Mouse (Mus musculus) monocyte, adult 2 months (primary cell): Measurements from ENCODE around the gene Tgfbr3.
A peak's percentile ranks its signal among the peaks of the same experiment; 100 is the strongest.
"Not testable (repeated sequence)": the region's sequence is repeated elsewhere in the genome, so short reads cannot be mapped to it uniquely, and the experiment has no call there.

Experiments used
- DNase-seq, 2 experiments: peaks; one replicate each; pipeline ENCODE4 v3.0.0; 2022; ENCODE audit warnings: low spot score in 2 of 2, low read depth in 1 of 2

Tgfbr3 gene

DNA sequence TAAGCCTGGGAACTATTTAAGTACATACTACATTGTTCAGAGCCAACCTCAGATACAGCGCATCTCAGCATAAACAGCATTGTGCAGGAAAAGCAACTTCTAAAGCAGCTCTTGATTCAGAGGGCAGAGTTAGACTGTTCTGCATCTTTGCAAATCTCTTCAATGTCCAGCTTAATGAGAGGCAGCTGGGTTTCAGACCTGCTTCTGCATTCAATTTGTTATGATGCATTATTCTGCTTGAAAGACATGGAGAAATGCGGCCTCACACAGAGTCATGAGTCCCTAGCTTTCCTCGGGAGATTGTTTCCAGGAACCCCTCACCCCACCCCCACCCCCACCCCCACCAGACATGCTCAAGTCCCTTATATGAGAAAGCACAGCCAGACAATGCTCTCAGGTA, 41.6 kb downstream of the Tgfbr3 start:
- DNase-seq, result no peak

DNA sequence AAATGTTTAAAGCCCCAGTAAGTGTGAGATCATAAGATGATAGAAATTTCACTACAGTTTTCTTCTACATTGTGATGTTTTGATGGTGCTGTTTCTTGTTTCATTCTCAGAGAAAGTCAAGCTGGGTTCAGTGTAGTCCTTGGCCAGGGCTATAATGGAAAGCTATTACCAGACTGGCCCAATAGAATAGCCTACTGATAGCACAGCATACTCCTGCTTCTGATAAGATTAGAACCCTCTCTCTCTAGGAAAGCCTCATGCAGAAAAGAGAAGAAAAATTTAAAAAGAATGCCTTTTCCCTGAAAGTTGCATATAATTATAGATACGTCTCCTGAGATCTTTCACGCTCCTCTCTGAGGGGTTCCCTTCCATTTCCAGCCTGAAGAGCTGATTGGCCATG, 46.0 kb downstream of the Tgfbr3 start:
- DNase-seq, result no peak

DNA sequence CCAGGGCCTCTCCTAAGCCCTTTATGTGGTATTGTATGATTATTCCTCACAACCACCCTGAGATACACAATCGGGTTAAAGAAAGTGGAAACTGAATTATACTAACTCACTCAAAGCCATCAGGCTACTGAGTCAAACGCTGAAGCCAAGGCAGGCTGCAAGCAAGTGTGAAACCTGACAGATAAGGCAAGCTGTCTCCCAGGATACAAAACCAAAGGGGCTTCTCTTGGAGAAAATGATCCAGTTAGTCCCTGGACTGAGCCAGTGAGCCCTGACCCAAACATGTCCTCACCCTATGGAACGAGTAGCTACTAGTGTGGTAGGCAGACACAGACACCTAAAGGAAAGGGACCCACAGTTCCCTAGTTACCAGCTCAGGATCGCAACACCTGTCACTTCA, 46.4 kb downstream of the Tgfbr3 start:
- no peak for DNase-seq

DNA sequence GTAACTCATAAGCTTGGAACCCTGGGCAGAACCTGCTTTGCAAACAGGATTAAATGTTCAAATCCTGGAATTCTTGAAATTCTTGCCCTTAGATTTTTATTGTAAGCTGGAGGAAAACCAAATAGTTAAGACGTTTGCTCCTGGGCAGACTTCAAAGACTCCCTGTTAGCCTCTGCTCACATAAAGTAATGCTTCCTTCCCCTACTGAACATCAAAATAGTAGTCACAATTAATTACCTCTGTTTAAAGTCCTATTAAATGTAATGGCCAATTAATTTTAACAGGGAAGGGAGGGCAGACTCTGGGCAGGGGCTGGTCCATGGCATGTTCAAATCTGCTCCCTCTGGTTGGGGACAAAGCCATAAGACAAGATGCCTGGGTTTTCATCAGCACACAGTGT, 49.2 kb downstream of the Tgfbr3 start:
- DNase-seq, result no peak

DNA sequence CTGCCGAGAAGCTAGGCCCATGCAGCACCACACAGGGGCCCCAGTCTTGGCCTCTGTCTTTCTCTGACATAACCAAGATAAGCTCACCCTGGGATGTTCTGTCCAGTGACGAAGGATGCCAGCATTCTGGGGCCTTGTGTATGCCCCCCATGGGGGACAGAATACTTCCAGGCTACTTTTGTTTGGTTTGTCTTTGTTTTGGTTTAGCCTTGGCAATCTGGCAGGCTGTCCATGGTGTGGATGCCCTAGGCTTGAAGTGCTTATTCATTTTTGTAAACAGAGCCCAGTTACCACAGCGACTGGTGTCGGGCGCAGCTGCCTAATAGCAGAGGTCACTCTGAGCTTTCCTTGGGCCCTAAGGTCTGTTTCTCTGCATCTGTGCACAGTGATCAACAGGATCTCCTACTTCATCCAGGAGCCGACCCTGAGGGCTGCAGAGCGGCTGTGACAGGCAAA, 51.4 kb downstream of the Tgfbr3 start:
- DNase-seq, result no peak

DNA sequence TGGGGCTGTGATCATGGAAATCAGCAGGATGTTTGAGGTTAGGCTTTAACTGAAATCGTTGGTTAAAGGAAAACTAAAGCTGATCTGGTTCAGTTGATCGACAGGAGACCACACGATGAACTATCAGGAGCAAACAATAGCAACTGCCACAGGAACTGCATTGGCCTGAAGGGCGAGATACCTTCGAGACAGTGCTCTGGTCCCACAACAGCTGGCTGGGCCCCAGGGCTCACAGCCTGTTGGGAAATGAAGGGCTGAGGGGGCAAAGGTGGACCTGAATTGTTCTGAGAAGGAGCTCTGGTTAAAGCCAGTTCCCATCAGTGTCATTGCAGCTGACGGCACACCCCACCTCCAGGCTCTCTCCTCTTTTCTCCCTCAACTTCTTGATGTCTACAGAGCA, 52.5 kb downstream of the Tgfbr3 start:
- DNase-seq, result no peak

DNA sequence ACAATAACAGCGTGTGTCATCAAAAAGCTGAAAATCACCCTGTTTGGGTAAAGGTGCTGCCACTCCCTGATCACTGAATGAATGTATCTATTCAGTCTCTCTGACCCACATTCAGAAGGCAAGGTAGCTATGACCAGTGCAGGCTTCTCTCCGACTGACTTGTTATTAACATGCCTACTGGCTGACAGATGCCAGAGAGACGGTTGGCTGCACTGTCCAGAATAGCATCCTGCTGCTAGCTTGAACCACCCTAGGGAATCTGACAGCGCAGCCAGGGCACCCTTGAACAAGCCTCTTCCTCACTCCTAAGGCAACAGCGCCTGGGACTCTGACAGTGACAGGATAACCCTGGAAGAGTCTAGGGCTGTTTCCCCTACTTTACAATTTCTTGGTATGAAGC, 53.4 kb downstream of the Tgfbr3 start:
- no peak for DNase-seq

DNA sequence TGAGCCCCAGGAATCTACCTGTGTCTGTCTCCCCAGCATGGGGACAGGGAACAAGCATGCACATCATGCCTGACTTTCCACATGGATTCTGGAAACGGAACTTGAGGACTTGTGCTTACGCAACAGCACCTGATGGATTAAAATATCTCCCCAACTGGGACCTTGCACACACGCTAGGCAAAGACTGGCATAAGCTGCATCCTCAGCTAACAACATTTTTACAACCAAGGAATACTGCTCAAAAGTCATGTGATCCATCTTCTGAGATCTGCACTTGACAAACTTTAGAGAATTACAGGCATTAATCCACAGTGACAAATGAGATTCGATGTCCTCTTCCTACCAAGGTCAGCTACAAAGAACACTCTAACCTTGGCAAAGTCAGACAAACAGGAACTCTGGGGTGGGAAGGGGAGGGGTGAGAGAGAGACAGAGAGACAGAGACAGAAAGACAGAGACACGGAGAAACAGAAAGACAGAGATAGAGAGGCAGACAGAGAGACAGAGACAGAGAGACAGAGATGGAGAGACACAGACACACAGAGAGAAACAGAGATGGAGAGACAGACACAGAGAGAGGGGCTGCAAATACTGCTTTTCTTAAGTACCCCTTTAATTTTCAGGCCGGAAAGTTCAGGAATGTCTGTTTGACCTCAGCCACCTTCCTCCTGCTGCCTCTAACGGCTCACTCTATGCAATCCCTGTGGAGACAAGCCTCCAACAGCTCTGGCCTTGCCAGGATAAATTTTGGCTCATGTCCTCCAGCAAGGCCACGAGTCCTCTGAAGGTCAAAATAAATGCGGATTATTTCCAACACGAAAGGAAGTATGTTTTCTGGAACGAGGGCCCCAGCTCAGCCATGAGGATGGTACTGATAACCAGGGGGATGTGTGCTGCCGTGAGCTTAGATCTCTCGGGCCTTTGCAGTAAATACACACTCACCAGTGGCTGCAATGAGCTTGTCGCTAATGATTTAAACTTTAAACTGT, 55.8 kb downstream of the Tgfbr3 start:
- no peak for DNase-seq

DNA sequence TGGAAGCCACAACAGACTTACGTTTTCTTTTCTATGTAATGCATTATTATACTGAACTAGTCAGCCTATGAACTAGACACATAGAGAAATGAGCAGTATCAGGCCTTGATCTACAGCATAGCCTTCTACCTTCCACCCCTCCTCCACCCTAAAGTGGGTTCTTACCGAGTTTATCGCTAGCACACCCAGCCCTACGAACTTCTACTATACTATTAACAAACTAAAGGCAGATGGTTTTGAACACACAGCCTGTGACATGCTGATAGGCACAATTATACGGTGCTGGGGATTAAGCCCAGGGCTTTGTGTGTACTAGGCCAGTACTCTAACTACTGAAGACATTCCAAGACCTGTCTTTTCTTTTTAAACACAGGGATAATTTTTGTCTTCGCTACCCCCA, 59.2 kb downstream of the Tgfbr3 start:
- DNase-seq, result no peak

DNA sequence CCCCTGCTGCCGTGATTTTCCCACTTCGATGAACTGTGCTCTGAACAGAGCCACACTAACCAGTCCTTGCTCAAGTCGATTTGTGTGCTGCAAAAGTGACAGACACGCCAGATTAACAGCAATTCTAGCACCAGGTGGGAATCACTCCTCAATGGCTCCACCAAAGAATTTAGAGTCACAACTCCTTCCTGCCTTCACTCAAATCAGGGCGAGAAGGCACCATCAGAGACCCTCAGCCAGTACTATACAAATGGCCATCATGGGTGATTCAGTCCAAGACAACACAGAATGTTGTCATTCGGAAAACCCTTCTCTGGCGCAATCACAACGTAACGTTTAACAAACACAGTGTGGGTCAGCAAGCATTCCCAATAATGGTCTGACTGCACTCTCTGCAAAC, 60.4 kb downstream of the Tgfbr3 start:
- DNase-seq, result no peak

DNA sequence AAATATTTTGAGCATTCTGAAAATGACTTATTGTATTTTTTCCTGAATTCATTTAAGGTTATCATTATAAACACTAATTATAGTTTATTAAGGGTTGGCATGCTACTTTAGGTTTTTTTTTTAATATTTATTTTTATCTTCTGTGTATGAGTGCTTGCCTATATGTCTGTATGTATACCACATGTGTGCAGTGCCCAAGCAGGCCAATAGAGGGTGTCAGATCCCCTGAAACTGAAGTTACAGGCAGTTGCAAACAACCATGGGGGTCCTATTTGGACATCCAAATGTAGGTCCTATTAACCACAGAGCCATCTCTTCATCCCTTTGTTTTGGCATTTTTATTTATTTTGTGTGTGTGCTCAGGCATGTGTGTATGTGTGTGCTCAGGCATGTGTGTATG, 61.8 kb downstream of the Tgfbr3 start:
- DNase-seq, result no peak

DNA sequence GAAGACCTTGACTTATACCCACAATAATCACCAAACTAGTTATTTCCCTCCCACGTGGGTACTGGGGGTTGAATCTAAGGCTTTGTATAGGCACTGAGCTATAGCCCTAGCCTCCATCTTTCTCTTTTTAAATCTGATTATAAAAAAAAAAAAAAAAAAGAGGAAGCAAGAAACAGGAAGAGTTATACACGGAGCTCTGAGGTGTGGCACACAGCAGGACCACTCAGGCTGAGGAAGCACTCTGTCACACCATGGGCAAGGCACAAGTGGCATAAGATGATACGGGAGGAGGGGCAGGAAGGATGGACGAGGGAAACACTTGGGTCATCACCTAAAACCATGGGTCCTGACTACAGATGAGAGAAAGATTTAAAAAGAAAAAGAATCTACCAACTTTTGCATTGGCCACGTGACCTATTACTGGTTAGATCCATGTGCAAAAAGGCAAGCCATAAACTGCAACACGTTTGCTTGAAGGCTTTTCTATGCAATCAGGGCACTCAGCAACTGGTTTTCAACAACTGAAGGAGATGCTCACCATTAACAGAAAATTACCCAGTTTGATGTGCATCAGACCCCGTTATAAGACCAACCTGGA, 64.5 kb downstream of the Tgfbr3 start:
- DNase-seq, result peak in 1 of 2 experiments; percentile 10

DNA sequence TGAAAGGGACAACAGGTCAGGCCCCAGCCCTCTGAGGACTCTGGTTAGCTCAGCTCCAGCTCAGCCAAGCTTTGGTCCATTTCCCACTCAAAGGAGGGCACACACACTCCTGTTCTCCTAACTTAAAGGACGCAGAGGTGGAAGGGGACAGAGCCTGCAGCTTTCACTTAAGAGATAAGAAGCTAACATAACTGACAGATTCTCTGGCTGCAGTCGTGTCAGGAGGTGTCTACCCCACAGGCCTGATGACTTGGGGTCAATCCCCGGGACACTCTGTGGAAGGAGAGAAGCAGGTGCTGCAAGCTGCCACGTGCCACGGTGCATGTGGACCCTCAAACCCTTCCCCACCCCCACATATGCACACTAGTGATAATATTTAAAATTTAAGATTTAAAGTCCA, 65.3 kb downstream of the Tgfbr3 start:
- no peak for DNase-seq

DNA sequence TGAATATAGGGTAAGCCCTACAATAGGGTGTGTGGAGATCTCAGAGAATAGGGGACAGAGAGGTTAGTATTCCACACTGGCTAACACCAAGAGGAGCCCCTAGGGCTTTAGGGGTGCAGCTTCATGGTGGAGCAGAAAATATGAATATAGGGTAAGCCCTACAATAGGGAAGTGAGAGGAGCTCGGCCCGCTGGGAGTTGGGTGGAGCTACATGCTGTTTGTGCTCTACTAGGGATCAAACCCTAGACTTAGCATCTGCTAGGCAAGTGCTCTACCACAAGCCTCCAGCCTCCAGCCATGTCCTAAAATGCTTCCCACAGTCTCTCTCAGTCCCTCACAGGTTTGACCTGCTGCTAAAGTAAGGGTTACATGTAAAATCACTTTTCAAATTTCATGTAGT, 65.9 kb downstream of the Tgfbr3 start:
- DNase-seq, result not testable (repeated sequence)

DNA sequence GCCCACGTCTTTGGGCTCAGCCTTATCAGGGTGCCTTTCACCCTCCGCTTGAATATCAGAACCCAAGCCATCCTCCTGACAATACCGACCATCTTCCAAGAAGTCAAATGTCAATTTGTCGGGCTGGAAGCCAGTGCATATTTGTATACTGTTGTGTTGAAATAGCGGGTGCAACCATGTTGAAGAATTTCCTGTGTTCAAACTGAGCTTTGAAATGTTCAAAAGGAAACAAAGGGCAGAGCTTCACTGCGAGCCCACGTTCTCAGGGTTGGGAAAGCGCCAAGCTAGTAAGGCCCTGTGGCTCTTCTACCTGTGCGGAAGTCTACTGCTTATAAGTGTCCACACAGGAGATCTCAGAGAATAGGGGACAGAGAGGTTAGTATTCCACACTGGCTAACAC, 66.4 kb downstream of the Tgfbr3 start:
- DNase-seq, result no peak

DNA sequence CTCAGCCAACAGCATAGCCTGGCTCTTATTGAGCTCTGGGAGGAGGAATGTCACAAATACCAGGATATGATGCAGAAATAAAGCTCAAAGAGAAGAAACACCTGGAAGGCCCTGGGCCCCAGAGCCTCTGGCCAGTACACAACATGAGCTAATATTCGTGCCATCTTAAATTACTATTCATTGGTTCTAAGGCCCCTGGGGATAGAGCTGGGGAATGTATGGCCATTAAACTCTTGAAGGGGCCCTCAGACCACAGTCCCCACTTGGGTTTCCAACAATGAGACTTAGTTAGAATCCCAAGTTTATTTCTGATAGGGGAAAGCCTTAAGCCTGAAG, 66.8 kb downstream of the Tgfbr3 start:
- DNase-seq, result no peak

DNA sequence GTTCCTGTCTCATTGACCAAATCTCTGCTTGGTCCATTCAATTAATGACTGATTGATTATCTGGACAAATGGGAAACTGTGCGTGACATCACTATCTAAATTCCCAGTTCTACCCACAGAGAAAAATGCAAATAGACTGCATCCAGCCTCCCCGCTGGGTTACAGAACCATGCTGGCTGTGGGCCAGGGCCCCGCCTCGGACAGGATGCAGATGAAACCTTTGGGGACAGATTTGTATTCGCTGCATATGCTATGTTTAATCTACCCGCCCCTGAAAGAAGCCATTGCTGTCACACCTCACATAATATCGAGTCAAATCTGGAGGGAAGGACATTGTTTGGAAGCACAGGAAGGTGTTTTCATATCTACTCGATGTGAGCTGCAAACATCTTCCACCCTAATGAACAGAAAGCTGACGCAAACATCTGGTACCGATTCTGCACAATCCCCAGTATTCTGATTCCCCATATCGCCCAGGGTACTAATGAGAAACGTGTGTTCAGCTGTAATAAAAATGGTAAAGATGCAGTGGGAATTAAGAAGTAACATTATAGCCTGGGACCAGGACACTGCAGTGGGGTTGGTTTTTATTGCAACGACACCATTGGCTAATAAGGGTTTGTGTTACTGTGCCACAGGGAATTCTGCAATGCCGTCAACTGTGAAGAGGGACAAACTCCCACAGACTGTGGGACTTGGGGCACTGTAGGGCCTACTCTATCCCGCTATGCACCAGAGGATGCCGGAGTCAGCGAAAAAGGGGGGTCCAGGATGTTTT, 67.3 kb downstream of the Tgfbr3 start:
- no peak for DNase-seq

DNA sequence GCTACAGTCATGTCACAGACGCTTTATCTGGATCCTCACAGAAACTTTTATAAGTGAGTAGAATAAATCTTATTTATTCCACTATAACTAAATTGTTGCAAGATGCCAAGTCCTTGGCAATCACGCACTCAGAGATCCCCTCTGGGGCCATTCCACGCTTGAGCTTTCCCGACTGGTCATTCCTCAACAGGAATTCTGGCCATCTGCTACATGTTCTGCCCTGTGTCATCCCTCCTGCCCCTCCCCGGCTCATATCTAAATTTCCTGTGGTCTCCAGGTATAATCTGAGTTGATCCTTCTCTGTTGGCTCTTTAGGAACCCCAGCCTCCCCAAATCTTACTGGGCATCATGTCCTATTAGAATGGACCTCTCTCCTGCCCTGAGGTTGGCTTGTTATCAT, 68.5 kb downstream of the Tgfbr3 start:
- DNase-seq, result no peak

DNA sequence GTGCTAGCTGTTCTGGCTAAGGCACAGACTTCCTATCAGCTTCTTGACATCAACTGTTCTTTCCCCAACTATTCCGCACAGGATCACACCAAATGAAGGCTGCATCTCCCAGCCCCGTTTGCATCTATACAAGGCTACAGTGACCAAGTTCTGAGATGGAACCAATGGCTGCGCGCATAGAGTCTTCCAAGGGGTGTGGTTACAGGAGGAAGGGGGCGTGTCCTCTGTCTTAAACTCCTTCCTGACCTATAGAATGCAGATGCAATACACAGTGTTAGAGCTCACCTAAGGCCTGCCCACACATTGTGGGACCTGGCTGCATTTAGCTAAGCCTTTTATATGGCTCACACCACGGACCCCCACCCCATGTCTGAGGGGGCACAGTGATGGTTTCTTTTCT, 69.5 kb downstream of the Tgfbr3 start:
- DNase-seq, result no peak

DNA sequence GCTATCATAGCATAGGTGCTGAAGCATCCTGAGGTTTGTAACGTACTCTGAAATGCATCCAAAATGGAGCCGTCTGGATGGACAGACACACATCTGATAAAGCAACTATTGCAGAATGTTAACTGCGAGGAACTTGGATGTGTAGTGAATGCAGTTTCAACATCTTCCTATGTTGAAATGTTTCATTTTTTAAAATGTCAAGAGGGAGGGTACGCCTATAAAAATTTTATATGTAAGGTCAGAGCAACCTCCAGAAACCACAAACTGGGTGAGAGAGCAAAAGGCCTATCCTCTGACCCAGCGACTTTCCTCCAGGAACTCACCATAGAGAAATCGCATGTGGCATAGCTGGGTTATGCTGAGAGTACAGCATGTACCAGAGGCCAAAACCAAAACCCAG, 70.1 kb downstream of the Tgfbr3 start:
- DNase-seq, result no peak

DNA sequence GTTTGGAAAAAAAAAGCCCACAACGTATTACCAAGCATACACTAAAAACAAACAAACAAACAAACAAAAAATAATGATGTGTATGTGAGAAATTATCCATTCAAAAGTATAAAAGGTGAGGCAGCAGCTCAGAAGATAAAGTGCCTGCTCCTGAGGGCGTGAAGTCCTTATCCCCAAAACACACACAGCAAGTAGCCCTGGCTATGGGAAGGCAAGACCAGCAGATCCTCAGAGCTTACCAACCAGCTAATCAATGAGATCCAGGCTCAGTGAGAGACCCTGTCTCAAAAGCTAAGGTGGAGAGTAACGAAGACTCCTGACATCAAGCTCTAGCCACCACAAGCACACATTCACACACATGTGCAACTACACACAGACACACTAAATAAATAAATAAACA, 70.8 kb downstream of the Tgfbr3 start:
- DNase-seq, result no peak

DNA sequence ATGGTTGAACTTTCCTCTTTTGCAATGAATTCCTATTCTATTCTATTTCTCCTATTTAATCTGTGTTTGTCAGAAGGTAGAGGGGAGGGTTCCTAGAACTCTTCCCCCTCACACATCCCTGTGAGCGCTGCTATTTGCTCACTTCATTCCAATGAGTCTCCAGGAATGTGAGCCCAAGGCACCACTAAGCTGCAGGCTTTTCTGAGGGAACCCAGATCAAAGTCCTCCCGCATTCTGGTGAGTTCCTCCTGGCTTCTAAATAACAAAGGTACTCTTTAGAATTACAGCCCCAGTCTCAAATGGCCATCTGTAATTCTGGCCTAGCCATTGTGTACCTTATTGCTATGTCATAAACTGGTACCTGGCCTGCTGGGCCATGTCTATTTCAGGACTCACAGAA, 72.3 kb downstream of the Tgfbr3 start:
- DNase-seq, result no peak
